In the genomic region with DNA sequence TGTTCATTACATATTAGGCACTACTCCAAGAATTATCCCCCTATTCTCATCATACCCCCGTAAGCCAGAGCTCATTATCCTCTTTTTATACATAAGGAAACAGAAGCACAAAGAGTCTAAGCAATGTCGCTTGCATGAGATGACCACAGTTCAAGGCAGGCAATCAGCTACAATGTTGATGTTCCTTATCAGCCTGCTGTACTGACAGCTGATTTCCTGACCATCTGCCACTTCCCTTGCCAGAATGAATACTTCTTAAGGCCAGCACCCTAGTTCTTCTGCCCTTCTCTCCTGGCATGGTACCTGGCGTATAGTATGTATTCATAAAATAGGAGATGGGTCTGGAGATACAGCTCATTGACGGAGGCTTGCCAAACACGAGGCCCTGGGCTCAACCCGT, we compare ENCODE assay signal across 20 mouse cellular contexts. TPM values are rescaled to one million over a fixed set of nuclear protein-coding genes. Genes with fewer than 3 reads are reported as not detected.
DNase-seq lines count a peak whose midpoint lies in the region; ATAC-seq lines count a peak whose summit lies in the region.
"Had no signal": no experiment of that assay in that cellular context is flagged by ENCODE, and none has a peak within 500 bp of the region (broad histone marks: within the 10 kb centered on the region; RNA-seq: fewer than 3 reads in every experiment).

No protein-coding gene starts in this region.

- peaks cover 74% of the 10 kb centered on the region for H3K36me3 ChIP-seq in megakaryocyte, embryonic 14.5 days (replicated peaks; ENCODE audit: low read length)

- ATAC-seq in megakaryocyte, adult 5-6 weeks (ENCODE audit: poor library complexity, severe bottlenecking): no peak
- ATAC-seq in common myeloid progenitor, adult 5-6 weeks (replicated peaks; ENCODE audit: low read depth, poor library complexity, severe bottlenecking): 0 out of 2 replicates have a peak, but pooled peaks have one; percentile 39
- ATAC-seq: hindbrain, embryonic 16.5 days had no signal

- H3K4me1 ChIP-seq in megakaryocyte, embryonic 14.5 days: peaks cover 27% of the 10 kb centered on the region

- no peaks in the 10 kb centered on the region for H3K9me3 ChIP-seq in megakaryocyte, embryonic 14.5 days
- H3K9me3 ChIP-seq: forebrain, embryonic 10.5 days; forebrain, embryonic 13.5 days; G1E; hindbrain, embryonic 13.5 days had no signal

- peak overlapping the region; percentile 57 for H3K4me3 ChIP-seq in megakaryocyte, embryonic 14.5 days (replicated peaks)
- H3K4me3 ChIP-seq: forebrain, embryonic 10.5 days; forebrain, embryonic 13.5 days; gastrocnemius, adult 2 months; hindbrain, embryonic 13.5 days had no signal

- DNase-seq in lung, postnatal 10 days: peak; percentile 27
- DNase-seq in lung, postnatal 4 days: no peak
- no peak for DNase-seq in gastrocnemius, adult 18-20 months (ENCODE audit: low spot score)
- DNase-seq: cerebellum, adult 11 months; cerebellum, adult 2 months; cerebellum, postnatal 36 days; gastrocnemius, adult 2 months had no signal

- H3K27me3 ChIP-seq in megakaryocyte, embryonic 14.5 days (replicated peaks): no peaks in the 10 kb centered on the region
- H3K27me3 ChIP-seq: CH12.LX; forebrain, embryonic 13.5 days; hindbrain, embryonic 13.5 days had no signal

RNA-seq across cellular contexts. Expression of gene Gstz1, which starts 14.8 kb away (rescaled TPM):
- 2.2 and 3.2 TPM in 2 replicates for polyA plus RNA-seq in megakaryocyte, embryonic 14.5 days (2012; ENCODE audit: insufficient read depth, low replicate concordance)
- total RNA-seq in megakaryocyte, adult 5-6 weeks (2015): 9.7 and 10.6 TPM in 2 replicates
- total RNA-seq in megakaryocyte, adult 5-6 weeks (2017): 8.5 and 11.6 TPM in 2 replicates
- 18.1 and 19.7 TPM in 2 replicates for total RNA-seq in common myeloid progenitor, adult 5-6 weeks (2017)
- 10 to 100 TPM; 35.6 to 42.6 TPM for total RNA-seq in gastrocnemius, adult 18-20 months (2021)

RNA-seq across cellular contexts. Expression of gene Pomt2, which starts 15.6 kb away (rescaled TPM):
- 1.4 and 2.0 TPM in 2 replicates for polyA plus RNA-seq in megakaryocyte, embryonic 14.5 days (2012; ENCODE audit: insufficient read depth, low replicate concordance)
- total RNA-seq in megakaryocyte, adult 5-6 weeks (2015): 3.6 and 3.9 TPM in 2 replicates
- total RNA-seq in megakaryocyte, adult 5-6 weeks (2017): 3.1 and 3.3 TPM in 2 replicates
- total RNA-seq in common myeloid progenitor, adult 5-6 weeks (2017): 7.9 and 9.7 TPM in 2 replicates
- 1 to 10 TPM; 4.1 to 5.3 TPM for total RNA-seq in gastrocnemius, adult 18-20 months (2021)

RNA-seq across cellular contexts. Expression of gene Ngb, which starts 29.9 kb away (rescaled TPM):
- not detected in 2 replicates for polyA plus RNA-seq in megakaryocyte, embryonic 14.5 days (2012; ENCODE audit: insufficient read depth, low replicate concordance)
- total RNA-seq in megakaryocyte, adult 5-6 weeks (2015): not detected in 2 replicates
- total RNA-seq in megakaryocyte, adult 5-6 weeks (2017): not detected in 2 replicates
- not detected in 2 replicates for total RNA-seq in common myeloid progenitor, adult 5-6 weeks (2017)
- total RNA-seq in gastrocnemius, adult 18-20 months (2021): not detected
- total RNA-seq: CH12.LX; gastrocnemius, postnatal 4 days; heart, postnatal 25 days had no signal
- polyA plus RNA-seq: embryonic facial prominence, embryonic 11.5 days; G1E; heart, postnatal 0 days had no signal
